Mouse (Mus musculus) urinary bladder, postnatal 36 days (tissue): ENCODE data around the gene Cdx2.
A peak's percentile ranks its signal among the peaks of the same experiment; 100 is the strongest.

Source experiments
- DNase-seq, 2 experiments: peaks; one replicate each; pipeline ENCODE4 v3.0.0; 2022; ENCODE audit warnings: low spot score in 2 of 2, mixed read lengths in 1 of 2

Gene Cdx2

DNA sequence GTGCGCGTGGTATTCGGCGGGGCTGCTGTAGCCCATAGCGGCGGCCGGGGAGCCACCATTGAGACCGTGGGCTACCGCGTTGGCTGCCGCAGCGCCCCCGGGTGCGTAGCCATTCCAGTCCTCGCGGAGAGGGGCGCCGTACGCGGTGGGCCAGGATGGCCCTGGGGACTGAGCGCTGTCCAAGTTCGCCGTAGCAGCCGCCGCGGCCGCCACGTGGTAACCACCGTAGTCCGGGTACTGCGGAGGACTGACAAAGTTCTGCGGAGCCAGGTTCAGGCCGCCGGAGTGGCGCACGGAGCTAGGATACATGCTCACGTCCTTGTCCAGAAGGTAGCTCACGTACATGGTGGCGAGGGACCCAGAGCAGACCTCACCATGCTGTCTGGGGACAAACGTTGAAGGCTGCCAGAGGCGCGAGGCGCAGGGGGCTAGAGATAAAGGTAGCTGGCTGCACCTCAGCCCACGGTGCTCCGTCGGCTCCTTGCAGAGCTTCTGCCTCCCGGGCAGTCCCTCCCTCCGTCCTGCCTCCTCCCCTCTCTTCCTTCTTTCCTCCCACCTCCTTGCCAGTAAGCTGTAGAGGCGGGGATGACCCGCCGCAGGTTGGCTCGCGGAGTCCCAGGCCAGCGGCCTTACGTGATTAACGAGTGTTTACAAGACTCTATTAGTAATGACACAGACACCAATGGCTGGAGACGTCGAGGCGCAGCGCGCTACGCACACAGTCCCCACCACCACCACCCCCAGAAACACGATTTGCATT lies at the start of gene Cdx2:
Gene Cdx2 (minus strand): TSS at position 633 of the 760 bp plus-strand sequence.
- DNase-seq, result no peak

DNA sequence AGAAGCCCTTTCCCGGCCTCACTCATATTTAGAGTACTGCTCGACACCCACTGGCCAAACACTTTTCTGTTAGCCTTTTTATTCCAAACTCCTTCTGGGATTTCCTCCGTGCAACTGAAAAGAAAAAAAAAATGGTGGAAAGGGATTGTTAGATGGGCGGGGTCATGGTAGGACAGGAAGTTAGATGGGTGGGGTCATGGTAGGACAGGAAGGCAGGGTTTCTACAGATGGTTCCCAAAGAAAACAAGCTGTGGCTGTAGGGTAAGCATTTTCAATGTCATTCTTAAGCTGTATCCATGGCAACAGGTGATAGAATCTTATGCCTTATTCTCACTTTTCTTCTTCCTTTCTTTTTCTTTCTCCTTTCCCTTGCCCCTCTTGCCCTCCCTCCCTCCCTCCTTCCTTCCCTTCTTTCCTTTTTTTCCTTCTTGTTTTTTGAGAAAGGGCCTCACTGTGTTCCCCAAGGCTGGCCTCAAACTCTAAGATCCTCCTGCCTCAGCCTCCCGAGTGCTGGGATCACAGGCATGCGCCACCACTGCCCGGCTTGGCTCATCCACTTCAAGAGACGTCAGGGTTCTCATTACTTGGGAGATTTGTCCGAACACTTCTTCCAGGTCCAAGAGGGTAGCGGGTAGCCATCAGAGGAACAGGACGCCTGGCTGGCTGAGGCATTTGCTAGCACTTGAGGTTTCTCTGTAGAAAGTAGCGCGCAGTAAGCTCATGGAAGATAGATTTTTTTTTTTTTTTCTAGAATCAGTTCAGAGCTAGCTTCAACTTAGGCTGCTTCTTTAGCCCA lies 49.4 kb upstream of the Cdx2 start:
- DNase-seq, result no peak

DNA sequence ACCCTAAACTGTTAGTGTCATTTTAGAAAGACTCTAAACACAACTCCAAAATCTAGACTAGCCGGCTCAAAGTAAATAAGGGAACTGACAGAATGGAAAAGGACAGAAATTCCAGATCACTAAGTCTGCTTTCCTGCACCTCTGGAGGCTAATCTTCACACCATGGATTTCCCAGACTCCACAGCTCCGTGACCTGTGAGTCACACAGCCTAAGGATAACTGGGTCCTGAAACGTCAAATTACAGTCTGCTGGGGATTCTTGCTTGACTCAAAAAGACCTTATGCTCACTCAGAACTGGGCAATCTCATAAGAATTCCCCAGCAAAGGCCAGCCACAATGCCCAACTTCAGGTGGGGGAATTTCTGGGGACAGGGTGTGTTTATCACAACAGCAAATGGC lies 48.7 kb upstream of the Cdx2 start:
- DNase-seq, result no peak

DNA sequence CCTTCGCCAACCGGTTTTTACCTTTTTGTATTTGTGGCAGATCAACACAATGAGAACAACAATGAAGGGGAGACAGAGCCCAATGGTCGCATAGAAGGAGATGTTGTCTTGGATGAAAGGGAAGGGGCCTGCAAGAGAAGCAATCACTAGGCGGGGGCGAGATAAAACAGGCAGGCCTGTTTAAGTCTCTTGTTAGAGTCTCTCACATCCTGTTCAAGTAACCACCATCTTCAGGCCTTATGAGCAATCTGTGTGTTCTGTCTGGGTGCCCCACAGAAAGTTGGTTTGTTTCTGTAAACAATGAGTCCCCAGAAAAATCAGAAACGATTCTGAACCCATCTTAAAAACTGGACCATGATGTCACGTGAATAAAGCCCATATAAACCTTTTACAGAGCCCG lies 47.9 kb upstream of the Cdx2 start:
- DNase-seq, result no peak

DNA sequence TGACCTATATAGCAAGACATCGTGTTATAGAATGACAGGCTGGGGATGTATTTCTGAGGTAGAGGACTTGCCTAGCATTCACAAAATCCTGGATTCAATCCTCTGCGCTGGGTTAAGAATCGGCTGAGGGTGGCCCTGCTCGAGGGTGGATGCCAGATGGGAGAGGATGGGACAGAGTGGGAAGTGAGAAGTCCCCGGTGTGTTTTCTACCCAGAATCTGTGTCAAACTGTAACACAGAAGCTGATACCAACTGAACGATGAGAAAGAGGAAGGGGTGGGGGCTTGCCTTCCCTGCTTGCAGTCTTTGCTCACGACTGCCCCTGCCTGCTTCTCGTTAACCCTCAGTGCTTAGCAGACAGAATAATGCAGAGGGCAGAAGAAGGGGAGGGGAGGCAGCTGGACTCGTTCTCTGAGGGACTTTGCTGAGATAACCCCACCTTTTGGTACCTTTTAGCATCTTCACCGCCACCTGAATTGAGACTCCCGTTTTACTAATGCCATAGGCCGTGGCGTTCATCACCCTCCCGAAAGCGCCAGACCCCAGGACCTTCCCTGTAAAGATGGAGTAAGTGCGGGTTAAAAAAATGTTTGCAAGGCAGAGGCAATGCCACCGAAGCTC lies 47.2 kb upstream of the Cdx2 start:
- DNase-seq, result no peak

DNA sequence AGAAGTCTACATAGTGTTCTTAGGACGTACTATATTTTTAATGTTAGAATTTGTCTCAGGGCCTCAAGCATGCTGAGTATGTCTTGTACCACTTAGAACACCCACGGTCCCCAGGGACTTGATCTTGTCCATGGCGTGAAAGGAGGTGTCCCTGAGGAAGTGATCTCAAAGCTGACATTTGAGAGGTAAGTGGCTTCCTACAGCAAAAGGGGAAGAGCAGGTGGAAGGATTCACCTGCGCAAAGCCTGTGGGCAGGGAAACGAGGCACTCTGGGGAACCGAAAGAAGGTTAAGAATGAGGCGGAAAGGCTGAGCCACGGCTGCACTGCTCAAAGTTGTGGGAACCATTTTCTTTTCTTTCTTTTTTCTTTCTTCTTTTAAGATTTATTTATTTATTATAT lies 44.9 kb upstream of the Cdx2 start:
- DNase-seq, result no peak

DNA sequence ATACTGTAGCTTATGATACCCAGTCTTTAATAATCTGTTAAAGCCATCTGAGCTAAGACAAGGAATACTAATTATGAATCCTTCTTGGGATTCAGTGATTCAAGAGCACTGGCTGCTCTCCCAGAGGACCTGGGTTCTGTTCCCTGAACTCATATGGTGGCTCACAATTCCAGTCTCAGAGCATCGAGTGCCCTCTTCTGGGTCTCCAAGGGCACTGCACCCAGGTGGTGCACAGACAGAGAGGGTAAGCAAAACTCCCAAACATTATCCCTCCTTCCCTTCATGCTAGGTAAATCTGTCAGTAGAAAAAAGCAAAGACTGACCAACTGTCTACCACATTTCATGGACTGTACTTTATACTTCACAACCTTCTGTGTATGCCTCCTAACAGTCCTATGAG lies 38.9 kb upstream of the Cdx2 start:
- no peak for DNase-seq

DNA sequence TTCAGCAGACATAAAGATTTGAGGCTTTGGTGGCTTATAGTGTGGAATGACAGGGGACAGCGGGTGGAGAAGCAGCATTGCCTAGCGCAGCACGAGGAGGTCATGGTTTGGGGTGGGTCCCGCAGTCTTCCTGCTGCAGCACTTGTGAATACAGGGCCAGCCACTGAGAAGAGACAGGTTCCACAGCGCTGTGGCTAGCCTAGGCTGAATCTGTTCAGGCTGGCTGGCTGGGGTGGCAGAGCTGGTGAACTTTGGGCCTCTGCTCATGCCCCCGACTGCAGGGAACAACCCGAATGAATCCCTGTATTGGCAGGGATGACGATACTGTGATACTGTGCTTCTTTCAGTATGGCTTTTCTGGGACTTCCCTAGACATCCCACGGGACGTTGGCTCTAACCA lies 36.8 kb upstream of the Cdx2 start:
- DNase-seq, result no peak

DNA sequence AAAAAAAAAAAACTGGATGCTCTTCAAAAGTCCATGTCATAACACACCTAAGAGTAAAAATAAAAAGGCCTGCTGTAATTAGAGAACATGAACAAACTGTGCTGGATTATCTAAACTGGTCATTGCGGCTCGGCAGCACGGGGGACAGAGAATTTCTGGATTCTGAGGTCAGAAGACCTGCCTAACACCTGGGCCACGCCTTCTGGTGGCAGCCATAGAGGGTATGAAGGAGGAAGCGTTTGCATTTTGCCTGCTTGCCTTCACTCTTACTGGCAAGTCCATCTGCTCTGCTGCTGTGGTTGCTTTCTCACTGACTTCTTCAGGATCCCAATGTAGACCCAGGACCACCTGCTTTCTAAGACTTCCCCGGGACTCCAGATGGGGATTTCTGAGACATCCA lies 35.8 kb upstream of the Cdx2 start:
- no peak for DNase-seq

DNA sequence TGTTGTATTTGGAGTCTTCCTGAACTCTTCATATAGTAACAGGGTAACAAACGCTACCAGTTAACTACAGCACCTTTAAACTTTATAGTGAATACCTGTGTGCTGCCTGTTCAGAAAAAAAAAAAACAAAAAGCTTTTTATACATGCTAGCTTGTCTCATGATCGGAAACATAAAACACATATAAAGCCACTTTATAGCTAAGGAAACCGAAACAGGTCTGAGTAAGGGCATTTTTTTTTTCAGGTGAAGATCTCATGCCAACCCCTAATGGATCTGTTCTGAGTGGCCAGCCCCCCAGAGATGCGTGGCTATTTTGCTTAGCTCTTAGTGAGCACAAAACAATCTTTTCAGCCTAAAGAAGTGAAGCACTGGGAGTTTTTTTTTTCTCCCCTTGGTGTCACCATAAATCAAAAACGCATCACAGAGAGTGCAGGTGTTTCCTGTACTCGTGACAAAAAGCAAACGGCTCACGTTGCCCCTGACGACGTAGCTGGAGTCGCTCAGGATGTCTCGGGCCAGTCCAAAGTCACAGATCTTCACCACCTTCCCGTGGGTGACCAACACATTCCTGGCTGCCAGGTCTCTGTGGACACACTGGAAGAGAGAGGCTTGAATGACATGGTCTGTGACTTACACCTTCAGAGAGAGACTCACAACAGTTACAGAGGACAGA lies 33.8 kb upstream of the Cdx2 start:
- DNase-seq, result no peak

DNA sequence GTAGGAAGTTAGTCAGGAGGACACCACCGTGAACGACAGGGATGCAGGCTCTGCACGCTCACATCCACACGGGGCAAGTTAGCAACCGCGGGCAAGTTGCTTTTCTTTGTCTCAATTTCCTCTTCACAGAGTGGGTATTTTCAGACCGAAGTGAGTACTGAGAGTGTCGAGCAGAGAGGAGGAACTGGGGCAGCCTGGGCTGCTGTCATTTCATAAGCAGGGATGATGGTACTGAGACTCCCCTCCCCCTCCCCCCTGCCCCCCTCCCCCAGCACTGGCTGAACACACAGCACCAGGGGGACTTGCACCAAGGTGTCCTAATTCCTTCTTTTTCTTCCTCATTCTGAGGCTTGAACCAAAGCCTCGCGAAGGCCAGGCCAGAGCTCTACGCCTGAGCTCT lies 32.5 kb upstream of the Cdx2 start:
- no peak for DNase-seq

DNA sequence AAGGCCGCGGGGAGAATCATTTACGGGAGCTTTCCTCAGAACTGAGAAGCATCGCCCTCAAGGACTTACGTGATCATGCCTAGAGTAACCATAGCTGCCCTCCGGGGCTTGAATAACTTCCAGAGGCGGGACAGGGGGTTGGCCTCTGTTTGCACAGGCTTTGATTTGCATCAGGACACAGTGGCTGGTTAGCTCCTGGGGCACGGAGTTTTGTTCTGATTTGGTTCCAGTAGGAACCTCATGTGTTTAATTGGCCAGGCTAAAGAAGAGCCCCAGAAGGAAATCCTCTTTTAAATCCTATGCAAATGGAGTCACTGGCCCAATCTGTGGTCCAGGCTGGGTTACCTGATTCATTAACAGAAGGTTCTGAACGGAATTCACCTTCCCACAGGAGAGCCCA lies 31.9 kb upstream of the Cdx2 start:
- no peak for DNase-seq

DNA sequence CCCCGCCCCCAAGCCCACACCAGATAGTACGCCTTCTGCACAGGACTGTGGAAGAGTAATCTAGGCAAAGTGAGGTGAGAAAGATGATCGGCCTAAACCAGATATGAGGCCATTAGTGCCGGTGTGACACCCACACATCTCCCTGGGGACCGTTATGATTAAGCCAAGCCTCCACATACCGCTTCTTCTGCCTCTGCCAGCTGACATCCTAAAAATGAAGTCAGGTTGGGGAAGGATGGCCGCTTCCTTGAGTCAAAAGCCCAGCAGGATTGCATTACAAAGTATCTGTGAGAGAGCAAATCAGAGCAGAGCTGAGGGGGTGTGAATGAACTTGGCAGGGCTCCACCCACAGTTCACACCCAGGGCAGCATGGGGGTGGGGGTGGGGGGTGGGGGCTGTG lies 25.6 kb upstream of the Cdx2 start:
- no peak for DNase-seq

DNA sequence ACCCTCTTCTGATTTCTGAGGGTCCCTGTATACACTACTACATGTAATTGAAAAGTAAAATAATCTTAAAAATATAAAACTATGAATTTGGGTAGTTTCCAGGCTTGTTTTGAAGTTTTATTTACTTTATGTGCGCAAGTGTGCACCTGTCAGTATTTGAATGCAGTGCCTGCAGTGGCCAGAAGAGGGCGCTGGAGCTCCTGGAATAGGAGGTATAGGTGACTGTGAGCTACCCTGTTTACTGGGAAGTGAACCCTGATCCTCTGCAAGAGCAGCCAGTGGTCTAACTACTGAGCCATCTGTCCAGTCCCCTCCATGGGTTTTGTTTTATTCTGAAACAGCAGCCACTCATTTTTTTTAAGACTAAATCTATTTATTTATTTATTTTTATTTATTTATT lies 24.5 kb upstream of the Cdx2 start:
- DNase-seq, result peak in 1 of 2 experiments; percentile 12

DNA sequence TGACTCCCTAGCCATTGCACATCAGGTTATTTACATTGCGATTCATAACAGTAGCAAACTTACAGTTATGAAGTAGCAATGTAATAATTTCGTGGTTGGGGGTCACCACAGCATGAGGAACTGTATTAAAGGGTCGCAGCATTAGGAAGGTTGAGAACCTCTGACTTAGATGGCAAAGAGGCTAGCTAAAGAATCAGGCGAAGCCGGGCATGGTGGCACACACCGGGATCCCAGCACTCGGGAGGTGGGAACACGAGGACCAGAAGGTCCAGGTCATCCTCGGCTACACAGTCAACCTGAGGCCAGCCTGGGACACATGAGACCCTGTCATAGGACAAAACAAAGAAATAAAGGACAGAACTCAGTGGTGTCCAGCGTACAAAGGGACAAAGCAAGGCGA lies 22.9 kb upstream of the Cdx2 start:
- DNase-seq, result no peak

DNA sequence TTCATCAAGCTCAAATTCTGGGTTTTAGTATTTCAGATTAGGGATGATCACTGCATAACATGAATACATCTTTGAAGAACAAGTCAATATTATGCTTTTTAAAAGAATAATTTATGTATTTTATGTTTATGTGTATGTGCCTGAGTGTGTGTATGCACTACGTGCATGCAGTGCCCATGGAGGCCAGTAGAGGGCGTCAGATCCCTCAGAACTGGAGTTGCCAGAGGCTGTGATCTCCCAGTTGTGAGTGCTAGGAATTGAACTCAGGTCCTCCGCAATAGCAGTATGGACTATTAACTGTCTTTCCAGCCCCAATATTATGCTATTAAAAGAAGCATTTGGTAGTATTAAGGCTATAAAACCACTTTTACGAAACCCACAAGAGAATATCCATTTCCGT lies 20.6 kb upstream of the Cdx2 start:
- no peak for DNase-seq

DNA sequence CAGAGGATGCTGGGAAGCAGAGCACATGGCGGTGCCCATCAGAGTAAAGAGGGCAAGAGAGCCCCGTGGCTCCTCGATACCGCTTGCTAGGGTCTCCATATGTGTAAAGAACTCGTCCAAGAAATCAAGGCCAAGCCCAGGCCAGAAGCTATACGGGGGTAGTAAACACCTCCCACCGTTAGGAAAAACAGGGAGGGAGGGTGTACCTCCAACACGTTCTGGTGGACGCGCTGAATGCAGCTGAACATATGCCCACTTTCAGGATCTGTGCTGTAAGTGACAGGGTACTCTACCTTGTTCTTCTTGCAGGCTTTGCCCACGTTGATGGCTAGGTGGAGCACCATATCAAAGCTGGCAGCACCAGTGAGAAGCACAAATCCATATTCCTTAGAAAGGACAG lies 18.9 kb upstream of the Cdx2 start:
- DNase-seq, result no peak

DNA sequence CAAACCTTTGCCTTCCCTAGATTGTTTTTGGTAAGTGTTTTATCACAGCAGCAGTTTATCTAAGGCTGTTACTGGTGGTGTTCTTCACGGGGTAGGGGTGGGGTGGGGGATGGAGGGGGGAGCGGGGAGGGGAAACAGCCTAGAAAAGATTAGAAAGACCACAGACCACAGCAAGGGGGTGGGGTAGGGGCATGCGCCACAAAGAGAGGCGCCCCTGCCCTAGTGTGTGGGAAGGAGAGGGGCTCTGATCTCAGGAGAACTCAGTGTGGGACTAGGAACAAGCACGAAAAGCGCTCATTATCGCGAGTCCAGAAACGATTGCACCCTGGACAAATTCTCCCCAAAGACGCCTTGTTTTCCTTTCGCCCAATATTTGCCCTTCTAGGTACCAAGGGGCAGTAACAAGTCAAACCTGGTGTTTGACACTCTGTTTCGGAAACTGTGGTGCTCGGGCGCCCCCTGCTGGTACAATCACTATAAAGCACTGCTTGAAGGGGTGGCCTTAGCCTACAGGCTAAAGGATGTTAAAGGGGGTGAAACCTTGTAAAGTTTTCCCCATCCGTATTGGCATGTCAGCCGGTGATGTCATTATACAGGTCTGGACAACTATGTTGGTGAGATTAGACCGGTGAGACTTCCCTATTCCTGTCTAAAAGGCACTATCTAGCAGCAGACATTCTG lies 16.3 kb upstream of the Cdx2 start:
- DNase-seq, result peak; percentile 48 to 62

DNA sequence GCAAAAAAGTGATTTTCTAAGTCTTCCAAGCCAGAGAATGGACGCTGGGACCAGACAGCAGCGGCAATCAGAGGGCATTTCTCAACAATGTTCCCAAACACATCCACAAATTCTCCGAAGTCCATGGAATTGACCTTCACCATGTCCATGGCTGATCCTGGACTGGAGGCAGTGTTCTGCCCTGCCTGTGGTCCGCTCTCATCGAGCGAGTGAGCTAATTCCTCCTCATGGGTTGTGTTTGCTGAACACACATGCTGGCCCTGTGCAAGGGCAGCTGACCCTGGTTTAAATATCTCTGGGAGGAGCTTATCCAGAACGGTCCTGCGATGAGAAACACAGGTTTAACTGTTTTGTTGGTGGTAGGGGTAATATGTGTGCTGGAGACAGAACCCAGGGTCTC lies 15.1 kb upstream of the Cdx2 start, which contains the start of gene Urad:
Gene Urad (minus strand): TSS at position 258 of the 400 bp plus-strand sequence.
- no peak for DNase-seq

DNA sequence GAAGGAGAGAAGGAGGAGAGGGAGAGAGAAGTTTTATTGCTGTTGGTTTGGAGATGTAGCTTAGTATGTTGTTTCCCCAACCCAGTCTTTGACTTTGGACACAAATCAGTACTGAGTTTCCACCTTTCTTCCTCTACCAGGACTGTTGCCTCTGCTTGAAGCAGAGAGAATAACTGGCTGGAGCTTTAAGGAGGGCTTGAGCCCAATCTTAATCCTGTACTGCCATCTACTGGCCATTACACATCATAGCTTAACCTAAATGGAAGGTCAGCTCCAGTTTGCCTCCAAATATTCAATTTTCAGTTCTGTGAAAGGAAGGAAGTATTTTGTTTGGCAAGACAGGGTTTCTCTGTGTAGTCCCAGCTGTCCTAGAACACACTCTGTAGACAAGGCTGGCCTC lies 12.6 kb upstream of the Cdx2 start:
- DNase-seq, result no peak

DNA sequence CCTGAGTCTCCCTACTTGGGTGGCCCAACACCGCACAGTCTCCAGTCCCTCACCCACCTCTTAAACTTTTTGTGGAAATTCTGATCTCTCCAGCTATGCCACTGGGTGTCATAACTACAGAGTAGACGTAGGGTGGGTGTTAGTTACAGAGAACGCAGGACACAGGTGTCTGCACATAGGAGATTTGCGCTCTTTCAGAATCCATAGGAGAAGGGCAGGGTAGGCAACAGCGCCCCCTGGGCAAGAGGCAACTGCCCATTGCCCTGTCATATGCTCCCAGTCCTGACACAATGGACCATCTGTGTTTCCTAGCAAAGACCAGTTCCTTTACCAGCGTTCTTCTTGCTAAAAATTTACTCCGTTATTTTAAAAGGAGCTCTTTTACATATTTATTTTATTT lies 10.9 kb upstream of the Cdx2 start:
- no peak for DNase-seq

DNA sequence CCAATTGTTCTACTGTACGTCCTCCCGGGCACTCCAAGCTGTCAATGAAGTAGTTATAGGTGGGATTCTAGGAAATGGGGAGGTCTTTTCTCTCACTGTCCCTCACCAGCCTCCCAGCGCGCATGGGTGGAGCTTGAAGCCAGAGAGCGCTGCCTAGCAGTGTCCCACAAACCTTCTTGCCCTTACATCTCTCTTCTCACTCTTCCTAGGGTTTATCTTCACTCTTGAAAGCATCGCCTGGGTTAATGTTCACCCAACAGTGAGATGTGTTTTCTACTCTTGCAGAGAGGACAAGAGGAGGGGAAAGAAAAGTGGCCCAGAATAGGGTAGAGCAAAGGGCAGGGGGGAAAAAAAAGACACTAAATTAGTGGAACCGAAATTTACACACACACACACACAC lies 10.3 kb upstream of the Cdx2 start:
- DNase-seq, result no peak
